Comparison of ENCODE assay signal across 21 mouse cellular contexts in genomic region chr19:10786753-10787152, GRCm38 (mm10). TPM values are rescaled to one million over a fixed set of nuclear protein-coding genes. Genes with fewer than 3 reads are reported as not detected.
DNase-seq lines count a peak whose midpoint lies in the region; ATAC-seq lines count a peak whose summit lies in the region.
"Had no signal": no experiment of that assay in that cellular context is flagged by ENCODE, and none has a peak within 500 bp of the region (broad histone marks: within the 10 kb centered on the region; RNA-seq: fewer than 3 reads in every experiment).

No protein-coding gene starts in this region.

- H3K4me3 ChIP-seq in forebrain, embryonic 13.5 days = no peak overlapping the region
- H3K4me3 ChIP-seq: forebrain, embryonic 15.5 days; limb, embryonic 13.5 days; myocyte; stomach, embryonic 15.5 days had no signal

- peak; percentile 43 for DNase-seq in adrenal gland, postnatal 14 days
- DNase-seq in adrenal gland, postnatal 25 days = no peak
- DNase-seq in kidney, adult 18-20 months = peak; percentile 10
- no peak for DNase-seq in kidney, adult 11 months
- peak; percentile 62 to 77 for DNase-seq in gastrocnemius, adult 8-10 months (ENCODE audit: low spot score in 2 of 2)
- peak; percentile 72 for DNase-seq in testis, postnatal 14 days (ENCODE audit: low spot score)
- DNase-seq in cerebellum, adult 9-11 months = no peak
- DNase-seq: cerebellum, postnatal 36 days; heart, postnatal 10 days; midbrain, embryonic 14.5 days had no signal

- no peak overlapping the region for H3K4me2 ChIP-seq in forebrain, embryonic 13.5 days
- H3K4me2 ChIP-seq: forebrain, embryonic 15.5 days; hindbrain, embryonic 14.5 days; limb, embryonic 13.5 days; stomach, embryonic 15.5 days had no signal

- WGBS in forebrain, embryonic 13.5 days = 86% methylated on average over 6 of the region's 6 CpGs

- H3K27ac ChIP-seq in forebrain, embryonic 13.5 days = no peak overlapping the region
- H3K27ac ChIP-seq: forebrain, embryonic 15.5 days; hindbrain, embryonic 14.5 days; limb, embryonic 13.5 days; liver, embryonic 14.5 days; stomach, embryonic 15.5 days had no signal

- H3K36me3 ChIP-seq in forebrain, embryonic 13.5 days (ENCODE audit: poor library complexity, severe bottlenecking) = no peaks in the 10 kb centered on the region
- H3K36me3 ChIP-seq: forebrain, embryonic 15.5 days; G1E; limb, embryonic 13.5 days; stomach, embryonic 15.5 days had no signal

- no peaks in the 10 kb centered on the region for H3K9me3 ChIP-seq in forebrain, embryonic 13.5 days (replicated peaks)
- H3K9me3 ChIP-seq: forebrain, embryonic 15.5 days; G1E; limb, embryonic 13.5 days; stomach, embryonic 15.5 days had no signal

- no peaks in the 10 kb centered on the region for H3K27me3 ChIP-seq in forebrain, embryonic 13.5 days
- H3K27me3 ChIP-seq: forebrain, embryonic 15.5 days; limb, embryonic 13.5 days; stomach, embryonic 15.5 days had no signal

- H3K4me1 ChIP-seq in forebrain, embryonic 13.5 days = peaks cover 9% of the 10 kb centered on the region
- H3K4me1 ChIP-seq: stomach, embryonic 15.5 days had no signal

- H3K9ac ChIP-seq in forebrain, embryonic 13.5 days = no peak overlapping the region
- H3K9ac ChIP-seq: forebrain, embryonic 15.5 days; hindbrain, embryonic 14.5 days; limb, embryonic 13.5 days; liver, embryonic 14.5 days; stomach, embryonic 15.5 days had no signal

- ATAC-seq in forebrain, embryonic 13.5 days = no peak
- ATAC-seq: forebrain, embryonic 15.5 days; intestine, postnatal 0 days; lung, postnatal 0 days had no signal

RNA-seq across cellular contexts. Expression of gene Cd6, which starts 43.1 kb away (rescaled TPM):
- 0.41 and 5.2 TPM in 2 replicates for total RNA-seq in adrenal gland, postnatal 14 days (2021)
- total RNA-seq in adrenal gland, postnatal 25 days (2021) = not detected in 2 replicates
- total RNA-seq in gastrocnemius, adult 8-10 months (2022) = not detected
- polyA plus RNA-seq in forebrain, embryonic 13.5 days (2015; fragmentation: Nextera tagmentation; extraction: Ambion mirVana) = not detected in 2 replicates
- total RNA-seq: layer of hippocampus, postnatal 10 days had no signal
- polyA plus RNA-seq: forebrain, embryonic 15.5 days; G1E; hindbrain, embryonic 14.5 days; limb, embryonic 13.5 days; liver, embryonic 14.5 days; lung, postnatal 0 days; midbrain, embryonic 14.5 days; myocyte had no signal

RNA-seq across cellular contexts. Expression of gene Cd5, which starts 48.0 kb away (rescaled TPM):
- 1.3 and 8.7 TPM in 2 replicates for total RNA-seq in adrenal gland, postnatal 14 days (2021)
- 0.12 TPM in 1 of 2 replicates, not detected in the other for total RNA-seq in adrenal gland, postnatal 25 days (2021)
- under 1 TPM in 1 of 4 experiments, not detected in 3; 0.27 TPM for total RNA-seq in gastrocnemius, adult 8-10 months (2022)
- polyA plus RNA-seq in forebrain, embryonic 13.5 days (2015; fragmentation: Nextera tagmentation; extraction: Ambion mirVana) = 0.26 TPM in 1 of 2 replicates, not detected in the other
- polyA plus RNA-seq: G1E, myocyte had no signal

RNA-seq across cellular contexts. Expression of gene Slc15a3, which starts 52.8 kb away (rescaled TPM):
- total RNA-seq in adrenal gland, postnatal 14 days (2021) = 2.0 and 2.6 TPM in 2 replicates
- 3.2 and 4.0 TPM in 2 replicates for total RNA-seq in adrenal gland, postnatal 25 days (2021)
- total RNA-seq in gastrocnemius, adult 8-10 months (2022) = under 1 TPM; 0.08 to 0.45 (median 0.22) TPM
- polyA plus RNA-seq in forebrain, embryonic 13.5 days (2015; fragmentation: Nextera tagmentation; extraction: Ambion mirVana) = 0.15 and 0.30 TPM in 2 replicates

Comparison
In these comparisons a context has a peak if more than half of its experiments do, and no peak if none do; other contexts are left out.
1. DNase-seq: peak in adrenal gland, postnatal 14 days (single experiment), kidney, adult 18-20 months (single experiment), gastrocnemius, adult 8-10 months (2 of 2) and testis, postnatal 14 days (single experiment); none in adrenal gland, postnatal 25 days (single experiment), kidney, adult 11 months (single experiment) and cerebellum, adult 9-11 months (single experiment).